Mouse (Mus musculus) small intestine, adult 2 months (tissue): Measurements from ENCODE around the gene Fxyd1.

Experiments
- CTCF ChIP-seq: fragments of 200-500 bp; IDR thresholded peaks from 2 replicates; pipeline ENCODE4 v1.5.1; 2012; ENCODE audit warnings: low read depth, mild to moderate bottlenecking, control low read depth, inconsistent platforms, low read length, moderate library complexity, mixed read lengths; ENCODE audit not compliant: insufficient replicate concordance, insufficient read length; ENCODE audit errors: extremely low read depth
- POLR2A ChIP-seq: fragments of 200-500 bp; IDR thresholded peaks from 2 replicates; pipeline ENCODE4 v1.6.1; 2012; ENCODE audit warnings: low read depth, mild to moderate bottlenecking, control low read depth, inconsistent platforms, low read length, moderate library complexity

GRCm38 (mm10) chr7:31049846-31050281 is 7.1 kb downstream of the Fxyd1 start:
- TF ChIP-seq CTCF (no peak), POLR2A (no peak)
